Mouse (Mus musculus) hindbrain, embryonic 13.5 days (tissue): ENCODE results near the gene Aff3. TPM values are rescaled to one million over a fixed set of nuclear protein-coding genes. Genes with fewer than 3 reads are reported as not detected.

ENCODE experiments used
- ATAC-seq: fragments of 200-750 bp; cut with Nextera tagmentation; 2 replicates; pipeline ENCODE4 v1.8.0; 2017; ENCODE audit warnings: moderate TSS enrichment; ENCODE audit not compliant: low FRiP score
- H3K27ac ChIP-seq: fragments of 300-500 bp; sonication (generic); 2 replicates; pipeline ENCODE4 v1.5.1; 2015; ENCODE audit warnings: inconsistent platforms, mild to moderate bottlenecking, moderate library complexity
- H3K27me3 ChIP-seq: fragments of 300-500 bp; sonication (generic); 2 replicates; pipeline ENCODE4 v1.6.1; 2015; ENCODE audit warnings: mild to moderate bottlenecking, inconsistent platforms
- H3K36me3 ChIP-seq: fragments of 300-500 bp; sonication (generic); 2 replicates; pipeline ENCODE4 v1.6.1; 2015; ENCODE audit warnings: mild to moderate bottlenecking, inconsistent platforms
- H3K4me1 ChIP-seq: fragments of 300-500 bp; sonication (generic); replicated peaks from 2 replicates; pipeline ENCODE4 v1.6.1; 2015; ENCODE audit warnings: inconsistent platforms
- H3K4me2 ChIP-seq: fragments of 300-500 bp; sonication (generic); 2 replicates; pipeline ENCODE4 v1.6.1; 2015; ENCODE audit warnings: inconsistent platforms, mild to moderate bottlenecking, moderate library complexity
- H3K4me3 ChIP-seq: fragments of 300-500 bp; sonication (generic); 2 replicates; pipeline ENCODE4 v1.5.1; 2015; ENCODE audit warnings: mild to moderate bottlenecking, inconsistent platforms
- H3K9ac ChIP-seq: fragments of 300-500 bp; sonication (generic); 2 replicates; pipeline ENCODE4 v1.6.1; 2015; ENCODE audit warnings: mild to moderate bottlenecking, inconsistent platforms
- H3K9me3 ChIP-seq: fragments of 300-500 bp; sonication (generic); 2 replicates; pipeline ENCODE4 v1.6.1; 2016; ENCODE audit warnings: inconsistent platforms
- WGBS: fragments of 180-500 bp; shearing (Covaris S2); methylation state at CpG from one replicate; pipeline ENCODE4 v1.1.7; 2015; 5-methylcytosine and 5-hydroxymethylcytosine counted together
- polyA plus RNA-seq: library from polyadenylated mRNA; unstranded; fragments of >200 nt; fragmentation: Nextera tagmentation; extraction: Ambion mirVana; gene quantifications from 2 replicates; pipeline ENCODE4 v1.2.1, GENCODE M21; 2015

Aff3 gene
- polyA plus RNA-seq, 1 experiment from 2014 or later = 19.0 TPM

DNA sequence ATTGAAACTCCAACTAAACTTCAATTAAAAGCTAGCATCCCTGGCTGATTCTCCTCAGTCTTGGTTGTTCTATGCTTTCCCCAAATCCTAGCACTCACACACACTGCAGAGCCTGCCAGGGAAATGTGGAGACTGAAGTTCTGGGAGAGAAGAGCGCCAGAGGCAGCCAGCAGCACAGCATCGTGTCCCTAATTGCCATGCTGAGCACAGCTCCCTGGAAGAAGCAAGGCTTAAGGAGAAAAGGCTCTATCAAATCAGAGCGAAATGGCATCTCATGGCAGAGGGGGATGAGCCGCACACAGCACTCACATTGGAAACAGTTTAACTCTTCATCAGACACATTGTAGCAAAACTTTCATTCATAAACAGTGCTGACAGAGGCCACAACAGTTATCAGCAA, 254.3 kb downstream of the Aff3 start:
- Histone ChIP-seq H3K9me3 (no peaks in the 10 kb centered on the region), H3K27me3 (no peaks in the 10 kb centered on the region), H3K4me1 (peaks cover 24% of the 10 kb centered on the region), H3K36me3 (no peaks in the 10 kb centered on the region), H3K4me3 (no peak overlapping the region), H3K9ac (0 out of 2 replicates have a peak overlapping the region, but pooled peaks have one; percentile 29), H3K27ac (peak overlapping the region; percentile 85), H3K4me2 (0 out of 2 replicates have a peak overlapping the region, but pooled peaks have one; percentile 6)
- peak; percentile 60 for ATAC-seq
- 13% methylated on average over 4 of the region's 4 CpGs for WGBS

GRCm38 (mm10) chr1:38408241-38408640, 256.5 kb downstream of the Aff3 start:
- 65% methylated on average over 3 of the region's 3 CpGs for WGBS
- H3K36me3 ChIP-seq = 0 out of 2 replicates have a peak, but pooled peaks cover 4% of the 10 kb centered on the region
- no peak for ATAC-seq
- H3K9me3 ChIP-seq = no peaks in the 10 kb centered on the region
- no peaks in the 10 kb centered on the region for H3K27me3 ChIP-seq
- peaks cover 27% of the 10 kb centered on the region for H3K4me1 ChIP-seq
- H3K9ac ChIP-seq = no peak overlapping the region
- H3K27ac ChIP-seq = no peak overlapping the region
- H3K4me3 ChIP-seq = no peak overlapping the region
- H3K4me2 ChIP-seq = no peak overlapping the region

DNA sequence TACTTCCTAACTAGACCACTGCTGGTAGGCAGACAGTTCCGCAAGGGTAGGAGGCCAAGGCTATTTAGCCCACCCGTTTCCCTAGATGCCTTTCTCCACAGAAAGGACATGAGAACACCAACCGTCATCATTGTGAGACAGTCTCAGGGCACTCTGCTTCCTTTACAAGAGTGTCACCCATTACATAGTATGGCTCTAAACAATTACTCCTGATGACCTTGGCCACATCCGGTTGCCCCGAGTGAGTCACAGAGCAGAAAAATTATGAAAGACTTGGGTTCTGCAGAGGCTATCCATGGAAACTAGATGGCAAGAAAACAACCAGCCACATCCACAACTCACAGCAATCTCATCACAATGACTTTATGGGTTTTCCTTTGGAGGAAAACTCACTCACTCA, 261.0 kb downstream of the Aff3 start:
- H3K9me3 ChIP-seq = no peaks in the 10 kb centered on the region
- 0 out of 2 replicates have a peak, but pooled peaks cover 4% of the 10 kb centered on the region for H3K36me3 ChIP-seq
- H3K27me3 ChIP-seq = no peaks in the 10 kb centered on the region
- H3K9ac ChIP-seq = no peak overlapping the region
- peaks cover 26% of the 10 kb centered on the region for H3K4me1 ChIP-seq
- no peak for ATAC-seq
- no peak overlapping the region for H3K4me3 ChIP-seq
- no peak overlapping the region for H3K4me2 ChIP-seq
- H3K27ac ChIP-seq = 0 out of 2 replicates have a peak overlapping the region, but pooled peaks have one; percentile 18
- WGBS = 82% methylated on average over 5 of the region's 5 CpGs

GRCm38 (mm10) chr1:38401856-38402255, 262.9 kb downstream of the Aff3 start:
- peak; percentile 64; the same call in 1 of the 2 replicates for ATAC-seq
- H3K27me3 ChIP-seq = no peaks in the 10 kb centered on the region
- H3K4me3 ChIP-seq = no peak overlapping the region
- no peak overlapping the region for H3K9ac ChIP-seq
- 23% methylated on average over 4 of the region's 4 CpGs for WGBS
- peaks cover 45% of the 10 kb centered on the region for H3K4me1 ChIP-seq
- H3K27ac ChIP-seq = peak overlapping the region; percentile 30; the same call in 1 of the 2 replicates
- H3K9me3 ChIP-seq = no peaks in the 10 kb centered on the region
- H3K36me3 ChIP-seq = 0 out of 2 replicates have a peak, but pooled peaks cover 4% of the 10 kb centered on the region
- H3K4me2 ChIP-seq = no peak overlapping the region

GRCm38 (mm10) chr1:38399269-38399668, 265.5 kb downstream of the Aff3 start:
- WGBS = 93% methylated on average over 10 of the region's 10 CpGs

GRCm38 (mm10) chr1:38398566-38398965, 266.2 kb downstream of the Aff3 start:
- Histone ChIP-seq H3K4me1 (peaks cover 66% of the 10 kb centered on the region), H3K27ac (no peak overlapping the region), H3K36me3 (no peaks in the 10 kb centered on the region), H3K9ac (no peak overlapping the region), H3K27me3 (no peaks in the 10 kb centered on the region), H3K4me2 (no peak overlapping the region), H3K4me3 (no peak overlapping the region), H3K9me3 (no peaks in the 10 kb centered on the region)
- ATAC-seq = no peak
- 67% methylated on average over 5 of the region's 5 CpGs for WGBS

More at GRCm38 (mm10) chr1:38399269-38399668, 265.5 kb downstream of the Aff3 start:
- peaks cover 59% of the 10 kb centered on the region for H3K4me1 ChIP-seq
- no peak for ATAC-seq
- no peaks in the 10 kb centered on the region for H3K36me3 ChIP-seq
- peak overlapping the region; percentile 12; the same call in 1 of the 2 replicates for H3K27ac ChIP-seq
- H3K9me3 ChIP-seq = no peaks in the 10 kb centered on the region
- no peak overlapping the region for H3K9ac ChIP-seq
- no peak overlapping the region for H3K4me3 ChIP-seq
- H3K4me2 ChIP-seq = no peak overlapping the region
- no peaks in the 10 kb centered on the region for H3K27me3 ChIP-seq

DNA sequence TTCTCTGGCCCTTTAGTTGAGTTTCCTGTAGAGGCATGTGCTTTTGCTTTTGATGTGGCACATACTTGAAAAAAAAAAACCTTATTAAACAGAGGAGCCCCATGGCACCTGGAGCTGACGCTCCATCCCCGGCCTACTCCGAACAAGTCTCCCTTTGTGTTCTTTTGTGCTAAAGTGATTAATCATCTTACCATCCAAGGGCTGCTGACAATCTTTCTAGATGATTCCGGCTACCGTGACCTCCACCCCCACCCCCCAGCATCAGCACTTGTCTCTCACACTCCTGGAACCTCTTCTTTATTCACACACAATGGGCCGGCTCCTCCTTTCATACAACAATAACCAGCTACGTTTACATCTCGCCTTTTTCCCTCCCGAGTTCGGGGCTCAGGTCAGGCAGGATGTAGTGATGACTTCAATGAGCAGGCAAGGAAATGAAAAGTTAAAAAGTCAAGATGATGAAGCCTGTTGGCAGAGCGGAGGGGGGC, 269.5 kb downstream of the Aff3 start:
- no peak overlapping the region for H3K4me3 ChIP-seq
- H3K36me3 ChIP-seq = no peaks in the 10 kb centered on the region
- H3K4me1 ChIP-seq = peaks cover 69% of the 10 kb centered on the region
- no peak overlapping the region for H3K9ac ChIP-seq
- no peak overlapping the region for H3K4me2 ChIP-seq
- no peaks in the 10 kb centered on the region for H3K27me3 ChIP-seq
- 11% methylated on average over 11 of the region's 11 CpGs for WGBS
- H3K27ac ChIP-seq = peak overlapping the region; percentile 52; the same call in 1 of the 2 replicates
- H3K9me3 ChIP-seq = no peaks in the 10 kb centered on the region
- no peak for ATAC-seq

DNA sequence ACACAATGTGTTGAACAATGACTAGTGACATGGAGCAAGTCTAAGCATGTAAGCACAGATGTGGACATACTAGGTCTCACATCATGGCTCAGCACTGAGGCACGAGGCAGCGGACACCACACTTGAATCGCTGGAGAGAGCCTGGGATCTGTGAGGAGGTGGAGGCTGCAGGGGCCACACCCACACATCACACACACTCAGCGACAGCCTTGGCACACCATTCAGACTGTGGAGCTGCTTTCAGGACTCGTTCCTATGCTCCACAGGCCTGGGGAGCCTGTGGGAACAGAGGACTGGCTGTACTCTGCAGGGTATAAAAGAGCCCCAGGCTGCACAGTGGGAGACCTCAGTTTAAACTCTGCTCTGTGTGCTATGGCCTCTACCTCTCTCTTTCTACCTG, 270.3 kb downstream of the Aff3 start:
- Histone ChIP-seq H3K27ac (peak overlapping the region; percentile 61), H3K9me3 (no peaks in the 10 kb centered on the region), H3K9ac (no peak overlapping the region), H3K4me1 (peaks cover 72% of the 10 kb centered on the region), H3K4me3 (no peak overlapping the region), H3K4me2 (no peak overlapping the region), H3K36me3 (no peaks in the 10 kb centered on the region), H3K27me3 (no peaks in the 10 kb centered on the region)
- WGBS = 13% methylated on average over 5 of the region's 5 CpGs
- ATAC-seq = peak; percentile 17; the same call in 1 of the 2 replicates

GRCm38 (mm10) chr1:38393516-38393915, 271.2 kb downstream of the Aff3 start:
- Histone ChIP-seq H3K36me3 (no peaks in the 10 kb centered on the region), H3K4me2 (no peak overlapping the region), H3K9ac (0 out of 2 replicates have a peak overlapping the region, but pooled peaks have one; percentile 20), H3K27me3 (no peaks in the 10 kb centered on the region), H3K27ac (peak overlapping the region; percentile 61), H3K4me3 (no peak overlapping the region), H3K4me1 (peaks cover 69% of the 10 kb centered on the region), H3K9me3 (no peaks in the 10 kb centered on the region)
- ATAC-seq = peak; percentile 34; the same call in 1 of the 2 replicates
- WGBS = 21% methylated on average over 6 of the region's 6 CpGs

DNA sequence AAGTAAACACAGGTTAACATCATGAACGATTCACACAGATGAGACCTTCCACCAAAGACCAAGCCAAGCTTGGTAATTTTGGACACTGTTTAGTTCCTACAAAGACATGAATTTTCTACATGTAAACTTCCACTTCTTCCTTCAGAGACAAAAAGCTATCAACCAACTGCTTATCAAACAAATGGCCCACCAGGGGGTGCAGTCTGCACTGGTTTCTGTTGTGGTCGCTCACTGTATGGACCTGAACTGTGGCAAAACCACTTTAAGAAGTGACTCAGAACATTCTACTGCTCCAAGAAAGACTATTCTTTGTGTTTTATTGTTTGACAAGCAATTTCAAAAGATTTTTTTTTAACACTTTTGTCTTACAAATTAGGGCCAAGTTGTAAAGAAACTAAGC, 271.8 kb downstream of the Aff3 start:
- H3K9me3 ChIP-seq = no peaks in the 10 kb centered on the region
- H3K9ac ChIP-seq = no peak overlapping the region
- no peaks in the 10 kb centered on the region for H3K27me3 ChIP-seq
- ATAC-seq = no peak
- H3K4me1 ChIP-seq = peaks cover 65% of the 10 kb centered on the region
- 48% methylated on average over 2 of the region's 2 CpGs for WGBS
- no peaks in the 10 kb centered on the region for H3K36me3 ChIP-seq
- H3K27ac ChIP-seq = no peak overlapping the region
- H3K4me2 ChIP-seq = no peak overlapping the region
- H3K4me3 ChIP-seq = no peak overlapping the region

GRCm38 (mm10) chr1:38390886-38391249, 273.9 kb downstream of the Aff3 start:
- 76% methylated on average over 7 of the region's 7 CpGs for WGBS
- ATAC-seq = no peak
- H3K27me3 ChIP-seq = no peaks in the 10 kb centered on the region
- H3K36me3 ChIP-seq = no peaks in the 10 kb centered on the region
- H3K27ac ChIP-seq = peak overlapping the region; percentile 73
- H3K9me3 ChIP-seq = no peaks in the 10 kb centered on the region
- no peak overlapping the region for H3K4me2 ChIP-seq
- H3K9ac ChIP-seq = no peak overlapping the region
- H3K4me1 ChIP-seq = peaks cover 65% of the 10 kb centered on the region
- H3K4me3 ChIP-seq = no peak overlapping the region

- ATAC-seq = no peak
- WGBS = 49% methylated on average over 17 of the region's 17 CpGs
- no peak overlapping the region; the same call in 1 of the 2 replicates for H3K9ac ChIP-seq
Measured at GRCm38 (mm10) chr1:38390235-38390885, 274.4 kb downstream of the Aff3 start.

GRCm38 (mm10) chr1:38389576-38389975, 275.2 kb downstream of the Aff3 start:
- Histone ChIP-seq H3K4me3 (no peak overlapping the region), H3K4me1 (peaks cover 66% of the 10 kb centered on the region), H3K27ac (peak overlapping the region; percentile 80), H3K36me3 (no peaks in the 10 kb centered on the region), H3K27me3 (no peaks in the 10 kb centered on the region), H3K4me2 (no peak overlapping the region), H3K9me3 (no peaks in the 10 kb centered on the region), H3K9ac (no peak overlapping the region)
- WGBS = 48% methylated on average over 7 of the region's 7 CpGs
- peak; percentile 29; the same call in 1 of the 2 replicates for ATAC-seq

More at GRCm38 (mm10) chr1:38390235-38390885, 274.4 kb downstream of the Aff3 start:
- H3K9me3 ChIP-seq = no peaks in the 10 kb centered on the region
- H3K4me1 ChIP-seq = peaks cover 66% of the 10 kb centered on the region
- H3K4me3 ChIP-seq = no peak overlapping the region
- no peaks in the 10 kb centered on the region for H3K27me3 ChIP-seq
- no peak overlapping the region for H3K4me2 ChIP-seq
- H3K36me3 ChIP-seq = no peaks in the 10 kb centered on the region
- peak overlapping the region; percentile 73 for H3K27ac ChIP-seq
